Mouse (Mus musculus) heart, adult 11 months (tissue): ENCODE data around the gene C1ql2.

Experiments used
- DNase-seq: peaks from one replicate; pipeline ENCODE4 v3.0.0; 2022

C1ql2 gene

GRCm38 (mm10) chr1:120340419-120341171, at the start of gene C1ql2:
Gene C1ql2, plus strand, starts transcription at chr1:120340582.
- DNase-seq = no peak

DNA sequence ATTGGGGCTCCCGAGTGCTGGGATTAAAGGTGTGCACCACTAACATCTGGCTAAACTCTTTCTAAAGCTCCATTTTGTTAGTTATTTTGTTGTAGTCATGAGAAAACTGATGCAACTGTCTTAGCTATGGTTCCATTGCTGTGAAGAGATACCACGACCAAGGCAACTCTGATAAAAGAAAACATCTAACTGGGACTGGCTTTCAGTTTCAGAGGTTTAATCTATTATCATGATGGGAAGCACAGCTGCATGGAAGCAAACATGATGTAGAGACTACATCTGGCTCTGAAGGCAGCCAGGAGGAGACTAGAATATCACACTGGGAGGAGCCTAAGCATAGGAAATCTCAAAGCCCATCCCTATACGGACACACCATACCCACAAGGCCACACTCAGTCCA, 48.7 kb upstream of the C1ql2 start:
- no peak for DNase-seq

- no peak for DNase-seq
These were observed 46.6 kb upstream of the C1ql2 start for GRCm38 (mm10) chr1:120293803-120294202.

GRCm38 (mm10) chr1:120296936-120297335, 43.4 kb upstream of the C1ql2 start:
- DNase-seq = no peak

DNA sequence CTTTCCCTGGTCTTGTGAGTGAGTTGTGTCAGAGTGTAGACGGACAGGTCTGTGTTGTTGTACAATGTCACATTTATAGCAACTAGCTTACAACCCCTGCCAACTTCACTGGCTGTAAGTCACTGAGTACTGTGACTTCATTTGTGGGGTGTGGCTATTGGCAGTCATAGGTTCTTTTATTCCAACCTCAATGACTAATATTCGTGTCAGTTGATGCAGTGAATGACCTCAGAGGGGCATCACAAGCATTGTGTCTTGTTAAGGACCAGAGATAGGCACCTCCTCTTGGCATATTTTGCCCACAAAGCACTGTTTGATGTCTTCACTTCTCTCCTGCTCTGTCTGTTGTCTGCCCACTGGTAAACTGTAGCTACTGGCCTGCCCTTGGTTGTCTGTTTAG, 34.6 kb upstream of the C1ql2 start:
- DNase-seq = no peak

- no peak for DNase-seq
These were observed 18.9 kb upstream of the C1ql2 start for GRCm38 (mm10) chr1:120321270-120322021.

- no peak for DNase-seq
These were observed 17.2 kb upstream of the C1ql2 start for GRCm38 (mm10) chr1:120323131-120323561.

DNA sequence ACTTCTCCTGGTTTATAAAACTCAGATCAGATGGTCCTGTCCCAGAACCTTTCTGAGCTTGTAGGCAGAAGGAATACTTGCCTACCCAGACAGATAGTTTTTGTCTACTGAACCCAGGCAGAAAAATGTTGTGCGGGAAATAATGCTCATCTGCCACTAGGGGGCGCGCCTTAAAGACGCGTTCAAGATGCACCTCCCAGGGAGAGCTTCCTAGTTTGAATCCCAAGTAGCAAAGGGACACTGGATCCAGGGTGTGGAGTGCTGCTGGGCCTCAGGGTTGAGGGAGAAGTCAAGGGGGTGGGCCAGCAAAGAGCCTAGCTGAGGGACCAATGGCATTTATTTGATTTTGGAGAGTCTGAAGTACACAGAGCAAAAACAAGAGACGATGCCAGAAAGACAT, 12.7 kb upstream of the C1ql2 start:
- DNase-seq = no peak

DNA sequence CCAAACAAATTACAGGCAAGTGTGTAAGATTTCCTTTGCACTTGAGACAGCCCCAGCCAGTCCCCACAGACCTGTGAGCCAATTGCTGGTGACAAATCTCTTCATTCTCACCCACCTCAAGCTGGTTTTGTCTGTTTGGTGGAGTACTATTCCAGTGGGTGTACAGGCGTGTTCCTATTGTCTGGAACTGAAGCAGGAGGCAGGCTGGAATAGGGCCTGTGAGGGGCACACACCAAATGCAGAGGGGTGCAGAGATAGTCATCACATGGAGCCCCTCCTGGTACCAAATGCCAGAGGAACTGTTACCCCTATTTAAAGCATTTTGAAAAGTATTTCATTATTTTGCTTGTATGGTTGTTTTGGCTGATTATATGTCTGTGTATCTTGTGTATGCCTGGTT, 12.2 kb upstream of the C1ql2 start:
- DNase-seq = no peak

- DNase-seq = peak; percentile 90
These were observed 8.5 kb upstream of the C1ql2 start for GRCm38 (mm10) chr1:120331841-120332240.

- DNase-seq = no peak
These were observed 2.4 kb upstream of the C1ql2 start for GRCm38 (mm10) chr1:120337970-120338369.

DNA sequence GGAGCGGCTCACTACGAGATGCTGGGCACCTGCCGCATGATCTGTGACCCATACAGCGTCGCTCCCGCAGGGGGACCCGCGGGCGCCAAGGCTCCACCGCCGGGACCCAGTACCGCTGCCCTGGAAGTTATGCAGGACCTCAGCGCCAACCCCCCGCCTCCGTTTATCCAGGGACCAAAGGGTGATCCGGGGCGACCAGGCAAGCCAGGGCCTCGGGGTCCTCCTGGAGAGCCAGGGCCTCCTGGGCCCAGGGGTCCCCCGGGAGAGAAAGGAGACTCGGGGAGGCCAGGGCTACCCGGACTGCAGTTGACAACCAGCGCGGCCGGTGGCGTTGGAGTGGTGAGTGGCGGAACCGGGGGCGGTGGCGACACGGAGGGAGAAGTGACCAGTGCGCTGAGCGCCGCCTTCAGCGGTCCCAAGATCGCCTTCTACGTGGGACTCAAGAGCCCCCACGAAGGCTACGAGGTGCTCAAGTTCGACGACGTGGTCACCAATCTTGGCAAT, 842 bp downstream of the C1ql2 start:
- DNase-seq = no peak

DNA sequence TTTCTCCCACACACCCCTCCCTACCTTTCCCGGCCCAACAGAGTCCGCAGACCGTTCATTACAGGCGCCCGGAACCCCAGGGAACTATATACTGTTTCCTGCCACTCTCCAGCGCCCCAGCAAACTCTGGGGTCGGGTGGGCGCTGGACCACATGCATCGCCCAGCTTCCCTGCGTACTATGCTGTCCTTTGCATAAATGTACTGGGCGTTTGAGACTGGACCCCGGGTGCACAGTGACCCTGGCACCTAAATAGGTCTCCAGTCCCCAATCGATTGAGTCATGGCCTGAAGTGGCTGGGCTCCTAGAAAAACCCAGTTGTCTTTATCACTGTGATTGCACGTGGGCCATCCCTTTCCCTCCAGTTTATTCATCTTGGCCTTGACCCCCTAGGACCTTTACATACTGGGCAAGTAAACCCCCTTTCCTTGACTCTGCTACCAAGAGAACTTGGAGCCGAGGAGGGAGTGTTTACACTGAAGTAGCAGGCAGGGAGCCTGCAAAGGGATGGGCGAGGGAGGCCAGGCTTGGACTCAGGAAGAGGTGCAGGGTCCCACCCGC, 1.5 kb downstream of the C1ql2 start:
- DNase-seq = no peak

GRCm38 (mm10) chr1:120342371-120342821, 2.0 kb downstream of the C1ql2 start:
- DNase-seq = peak; percentile 89

- DNase-seq = no peak
These were observed 4.6 kb downstream of the C1ql2 start for GRCm38 (mm10) chr1:120345001-120345400.

DNA sequence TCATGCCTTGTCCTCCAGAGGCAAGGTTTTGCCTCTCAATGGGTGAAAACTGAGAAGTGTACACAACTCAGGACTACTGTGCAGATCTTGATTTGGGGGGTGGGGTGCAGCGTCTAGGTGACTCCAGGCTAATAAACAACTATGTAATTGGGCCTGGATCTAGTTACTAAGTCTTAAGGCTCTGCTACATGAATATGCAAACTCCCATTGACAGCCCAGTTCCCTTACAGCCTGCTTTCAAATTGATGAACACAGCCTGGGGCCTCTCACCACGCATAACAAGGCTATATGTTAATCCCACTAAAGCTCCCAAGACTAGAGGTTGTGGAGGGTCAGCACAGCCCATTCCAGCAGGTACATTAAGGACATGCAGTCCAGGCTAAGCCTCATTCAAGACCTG, 14.0 kb downstream of the C1ql2 start:
- no peak for DNase-seq

DNA sequence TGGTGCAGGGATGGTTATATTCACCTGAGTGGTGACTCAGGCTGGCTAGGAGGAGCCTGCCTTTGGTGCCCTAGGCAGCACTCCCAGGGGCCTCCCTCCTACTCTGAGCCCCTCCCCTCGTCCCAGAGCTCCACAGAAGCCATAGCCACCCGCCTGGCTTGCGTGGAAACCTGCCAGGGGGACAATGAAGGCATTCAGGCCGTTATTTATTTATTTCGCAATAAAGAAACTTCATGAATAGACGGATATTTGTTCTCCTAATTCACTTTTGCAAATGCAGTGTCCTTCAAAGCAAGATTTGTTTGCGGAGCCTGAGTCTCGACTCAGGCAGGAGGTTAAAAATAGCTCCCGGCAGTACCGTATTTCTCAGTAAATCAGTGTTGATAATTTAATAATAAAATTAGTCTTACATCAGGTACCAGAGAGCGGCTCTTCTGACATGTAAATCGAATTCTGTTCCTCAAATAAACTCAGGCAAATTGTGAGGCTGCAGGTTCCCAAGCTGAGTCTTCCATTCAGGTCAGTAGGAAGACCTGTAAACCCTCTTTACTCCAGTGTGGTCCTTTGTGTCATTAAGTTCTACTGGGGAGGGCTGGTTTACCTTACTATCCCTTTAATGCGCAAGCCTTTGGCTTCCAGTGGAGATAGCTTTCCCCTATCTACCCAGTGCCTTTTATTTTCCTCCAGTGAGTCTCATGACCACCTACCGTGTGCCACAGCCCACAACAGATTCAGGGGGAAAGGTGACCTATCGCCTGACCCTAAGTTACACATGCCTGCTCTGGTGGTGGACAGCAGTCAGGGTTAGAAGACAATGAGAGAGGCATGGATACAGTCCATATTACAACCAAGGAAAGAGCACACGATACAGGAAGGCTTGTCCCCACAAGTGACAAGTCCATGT, 17.2 kb downstream of the C1ql2 start:
- DNase-seq = peak; percentile 95

DNA sequence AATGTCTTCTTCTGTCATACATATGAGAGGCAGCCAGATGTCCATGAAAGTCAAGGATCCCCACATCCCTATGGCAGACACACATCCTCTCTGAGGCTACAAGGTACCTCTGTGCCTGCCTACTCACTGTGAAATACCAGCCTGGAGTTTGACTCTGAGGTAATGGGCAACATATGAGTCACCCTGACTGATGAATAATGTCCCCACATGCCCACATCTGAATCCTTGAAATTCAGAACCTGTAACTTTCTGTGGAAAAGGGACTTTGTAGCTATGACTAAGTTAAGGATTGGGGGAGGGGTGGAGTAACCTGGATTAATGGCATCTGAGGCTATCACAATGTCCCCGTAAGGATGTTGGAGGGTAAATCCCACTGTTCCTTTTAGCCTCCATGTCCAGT, 23.3 kb downstream of the C1ql2 start:
- no peak for DNase-seq

DNA sequence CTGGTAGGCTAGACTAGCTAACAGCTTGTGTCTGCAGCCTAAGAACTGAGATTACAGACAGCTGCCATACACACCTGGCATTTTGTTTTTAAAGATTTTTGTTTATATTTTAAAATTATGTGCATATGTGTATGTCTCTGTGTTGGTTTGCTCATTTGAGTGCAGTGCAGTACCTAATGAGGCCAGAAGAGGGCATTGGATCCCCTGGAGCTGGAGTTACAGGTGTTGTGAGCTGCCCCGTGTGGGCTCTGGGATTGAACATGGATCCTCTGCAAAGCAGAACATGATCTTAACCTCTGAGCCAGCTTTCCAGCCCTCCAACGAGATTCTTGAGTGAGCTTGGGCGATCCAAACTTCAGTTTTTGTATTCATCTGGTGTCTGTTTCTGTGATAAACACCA, 27.8 kb downstream of the C1ql2 start:
- DNase-seq = no peak

- no peak for DNase-seq
These were observed 33.7 kb downstream of the C1ql2 start for GRCm38 (mm10) chr1:120374131-120374530.

DNA sequence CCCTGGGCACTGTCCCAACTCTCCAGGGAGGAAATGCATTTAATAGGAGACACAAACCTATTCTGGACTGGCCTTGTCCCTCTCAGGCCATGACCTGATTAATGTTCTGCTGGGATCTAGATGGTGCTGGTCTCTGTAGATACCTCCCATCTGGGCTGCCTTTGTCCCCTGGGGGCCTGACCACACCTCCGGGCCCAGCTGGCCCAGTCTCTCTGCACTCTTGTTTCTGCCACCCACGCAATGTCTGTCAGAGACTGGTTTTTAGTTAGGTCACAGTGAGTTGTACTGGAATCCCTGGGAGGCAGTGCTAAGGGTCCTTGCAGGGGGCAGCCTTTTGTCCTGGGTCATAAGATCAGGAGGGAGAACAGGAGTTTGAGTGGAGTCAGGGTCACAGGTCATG, 34.5 kb downstream of the C1ql2 start:
- DNase-seq = no peak

DNA sequence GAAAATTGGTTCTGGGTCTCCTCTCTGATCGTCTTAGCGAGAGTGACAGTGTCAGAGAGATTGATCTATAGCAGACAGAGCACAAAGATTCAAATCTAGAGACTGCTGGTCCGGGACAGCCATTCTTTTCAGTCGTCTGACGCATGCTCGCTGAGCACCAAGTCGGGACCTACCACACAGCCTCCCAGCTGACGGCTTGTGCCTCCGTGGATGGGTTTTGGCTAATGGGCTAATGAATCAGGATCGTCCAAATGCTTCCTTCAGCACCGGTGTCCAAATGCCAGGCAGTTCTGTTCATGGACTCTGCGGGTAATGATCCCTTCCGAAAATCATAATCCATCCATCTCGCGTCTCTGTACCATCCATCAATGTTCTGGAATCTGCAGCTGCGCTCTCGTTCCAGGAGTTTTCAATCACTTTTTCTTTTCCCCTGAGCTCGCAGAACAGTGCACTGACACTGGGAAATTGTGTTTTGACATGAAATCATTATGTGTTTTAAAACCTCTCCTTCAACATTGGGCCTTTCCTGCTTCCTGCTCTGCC, 44.7 kb downstream of the C1ql2 start:
- no peak for DNase-seq
